Mouse (Mus musculus) small intestine, adult 2 months (tissue): ENCODE results near the gene Hdac11.

Source experiments
- CTCF ChIP-seq: fragments of 200-500 bp; IDR thresholded peaks from 2 replicates; pipeline ENCODE4 v1.5.1; 2012; ENCODE audit warnings: low read depth, mild to moderate bottlenecking, control low read depth, inconsistent platforms, low read length, moderate library complexity, mixed read lengths; ENCODE audit not compliant: insufficient replicate concordance, insufficient read length; ENCODE audit errors: extremely low read depth
- POLR2A ChIP-seq: fragments of 200-500 bp; IDR thresholded peaks from 2 replicates; pipeline ENCODE4 v1.6.1; 2012; ENCODE audit warnings: low read depth, mild to moderate bottlenecking, control low read depth, inconsistent platforms, low read length, moderate library complexity

- no peak for TF ChIP-seq POLR2A
- TF ChIP-seq CTCF, result no peak
Measured at GRCm38 (mm10) chr6:91180767-91181171, 24.3 kb downstream of the Hdac11 start.
